Mouse (Mus musculus) T-helper 1 cell (primary cell): ENCODE data around the gene Sp2.

ENCODE experiments used
- in situ Hi-C: fragments of 300-600 bp; cut with MboI, MseI; formaldehyde crosslinking; loops from one replicate; pipeline ENCODE4 v1.15.1; 2025; ENCODE audit warnings: high pct_unique_total_duplicates

The Sp2 gene

DNA sequence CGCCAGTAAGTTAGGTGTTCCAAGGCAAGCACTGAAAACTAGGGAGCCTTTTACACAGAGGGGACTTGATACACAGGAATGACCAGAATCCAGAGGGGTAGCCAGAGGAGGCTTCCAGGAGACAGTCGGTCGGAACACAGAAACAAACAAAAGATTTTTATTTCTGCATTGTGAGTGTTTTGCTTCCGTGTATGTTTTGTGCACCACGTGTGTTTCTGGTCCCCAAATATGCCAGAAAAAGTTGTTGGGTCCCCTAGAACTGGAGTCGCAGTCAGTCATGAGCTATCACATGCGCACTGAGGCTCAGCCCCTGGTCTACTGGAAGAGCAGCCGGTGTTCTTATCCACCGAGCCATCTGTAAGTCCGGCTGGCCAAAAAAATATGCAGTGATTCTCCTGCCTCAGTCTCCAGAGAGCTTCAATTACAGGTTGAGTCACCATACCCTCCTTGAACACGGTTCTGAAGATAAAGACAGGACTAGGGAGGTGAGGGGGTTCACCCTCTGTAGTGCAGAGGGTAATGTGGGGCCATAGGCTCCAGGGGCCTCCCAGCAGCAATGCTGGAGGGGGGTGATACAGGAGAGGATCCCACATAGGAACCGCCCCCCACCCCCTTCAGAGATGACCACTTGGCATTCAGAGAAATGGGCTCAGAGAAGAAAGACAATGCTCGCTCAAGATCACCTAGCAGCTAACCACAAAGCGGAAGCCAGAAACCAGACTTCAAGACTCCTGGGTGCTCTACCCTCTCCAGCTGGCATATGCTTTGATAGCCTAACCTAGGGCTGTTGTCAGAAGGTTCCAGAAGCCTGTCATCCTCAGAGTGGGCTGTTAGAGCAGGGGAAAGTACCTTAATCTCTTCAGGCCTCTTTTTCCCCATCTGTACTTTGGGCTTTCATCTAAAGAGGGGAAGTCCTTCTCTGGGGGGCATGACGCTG, 13.3 kb upstream of the Sp2 start:
- in situ Hi-C loops, result no loop called here

DNA sequence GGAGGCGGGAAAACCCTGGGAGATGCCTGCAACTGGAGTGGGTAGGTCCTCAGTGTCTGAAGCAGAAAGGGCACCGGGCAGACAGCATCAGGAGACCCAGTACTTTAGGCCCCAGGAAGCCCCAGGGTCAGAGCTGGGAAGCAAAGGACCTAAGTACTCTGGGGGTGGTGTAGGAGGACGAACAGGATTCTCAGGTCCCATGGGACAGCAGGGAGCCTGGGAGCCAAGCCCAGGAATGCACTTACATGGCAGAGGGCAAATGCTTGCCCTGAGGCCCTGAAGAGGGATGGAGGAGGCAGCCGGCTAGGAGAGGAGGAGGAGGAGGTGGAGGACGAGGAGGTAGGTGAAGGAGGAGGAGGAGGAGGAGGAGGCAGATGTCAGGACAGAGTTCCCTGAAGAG, 12.3 kb upstream of the Sp2 start:
- in situ Hi-C loops, result no loop called here

DNA sequence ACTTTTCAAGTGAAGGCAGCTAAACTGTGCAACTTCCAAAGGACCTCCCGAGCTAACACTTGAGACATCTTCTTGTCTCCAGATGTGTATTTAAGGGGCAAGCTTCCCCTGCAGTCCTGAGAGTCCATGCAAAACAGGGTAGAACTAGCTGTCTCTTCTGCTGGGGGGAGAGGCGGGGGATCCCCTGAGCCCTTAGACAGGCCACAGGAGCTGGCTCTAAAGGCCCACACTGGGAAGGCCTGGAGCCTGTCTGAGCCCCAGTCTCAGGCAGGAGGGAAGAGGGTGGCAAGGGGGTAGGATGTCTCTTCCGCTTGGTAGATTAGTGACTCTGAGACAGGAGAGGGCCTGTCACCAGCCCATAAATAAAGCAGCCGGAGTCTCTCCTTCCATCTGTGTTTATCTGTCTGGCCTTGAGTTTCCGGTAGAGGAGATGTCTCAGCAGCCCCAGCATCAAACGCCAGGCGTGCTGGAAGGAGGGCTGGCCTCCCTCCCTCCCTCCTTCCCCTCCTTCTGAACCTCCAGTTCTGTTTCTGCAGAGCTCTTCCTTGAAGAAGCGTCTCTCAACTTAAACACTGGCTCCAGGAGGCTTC, 10.1 kb upstream of the Sp2 start:
- in situ Hi-C loops, result no loop called here

DNA sequence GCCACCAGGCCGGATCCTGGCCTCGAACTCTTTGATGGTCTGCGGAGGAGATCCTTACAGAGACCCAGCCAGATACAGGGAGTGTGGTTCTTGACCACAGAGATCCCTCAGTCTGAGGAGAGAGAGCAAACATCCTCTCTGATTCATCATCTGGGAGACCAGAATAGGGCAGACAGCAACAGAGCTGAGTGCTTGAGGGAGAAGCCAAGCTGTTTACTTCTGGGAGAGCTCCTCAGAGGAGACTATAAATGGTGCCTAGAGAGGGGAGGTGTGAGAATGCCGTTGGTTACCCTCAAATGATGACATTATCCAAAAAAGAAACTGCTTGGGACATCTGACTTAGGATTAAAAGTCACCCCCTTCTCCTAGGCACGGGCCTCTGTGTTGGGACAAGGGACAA, 8.7 kb upstream of the Sp2 start:
- in situ Hi-C loops, result no loop called here

DNA sequence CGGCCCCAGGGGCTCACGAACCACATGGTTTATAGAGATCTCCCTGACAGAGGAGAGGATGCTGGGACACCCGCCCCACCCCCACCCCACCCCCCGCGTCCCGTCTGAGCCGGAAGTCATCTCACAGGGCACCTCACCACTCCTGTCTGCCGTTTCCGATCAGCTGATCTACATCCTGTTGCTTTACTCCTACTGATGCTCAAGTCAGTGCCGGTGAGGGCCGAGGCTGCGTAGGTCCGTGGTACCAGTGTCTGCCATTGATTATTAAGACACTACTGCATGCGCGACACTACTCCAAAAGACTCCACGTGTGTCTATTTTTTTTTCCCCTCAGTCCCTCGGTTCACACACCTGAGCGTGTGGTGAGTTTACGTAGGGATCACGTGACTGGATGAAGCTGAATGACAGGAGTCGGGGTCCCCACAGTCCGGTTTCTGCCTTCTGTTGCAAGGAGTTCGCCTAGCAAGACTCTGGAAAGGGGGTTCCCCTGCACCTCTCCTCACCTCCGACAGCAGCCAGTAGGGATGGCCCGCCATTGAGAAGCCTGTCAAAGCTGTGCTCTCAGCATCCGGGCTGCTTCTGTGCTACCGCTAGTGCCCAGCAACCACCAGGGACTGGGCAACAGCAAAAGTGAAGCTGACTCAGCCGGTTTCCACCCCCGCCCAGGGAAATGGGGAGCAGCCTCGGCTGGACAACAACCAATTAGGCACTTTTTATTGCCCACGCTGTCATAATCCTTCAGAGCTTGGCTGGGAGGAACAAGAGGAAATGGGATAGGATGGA, 5.3 kb upstream of the Sp2 start:
- in situ Hi-C loops, result loop anchor here (5.0 kb wide), 1 partner anchor 34 kb away; no protein-coding TSS in a partner anchor

DNA sequence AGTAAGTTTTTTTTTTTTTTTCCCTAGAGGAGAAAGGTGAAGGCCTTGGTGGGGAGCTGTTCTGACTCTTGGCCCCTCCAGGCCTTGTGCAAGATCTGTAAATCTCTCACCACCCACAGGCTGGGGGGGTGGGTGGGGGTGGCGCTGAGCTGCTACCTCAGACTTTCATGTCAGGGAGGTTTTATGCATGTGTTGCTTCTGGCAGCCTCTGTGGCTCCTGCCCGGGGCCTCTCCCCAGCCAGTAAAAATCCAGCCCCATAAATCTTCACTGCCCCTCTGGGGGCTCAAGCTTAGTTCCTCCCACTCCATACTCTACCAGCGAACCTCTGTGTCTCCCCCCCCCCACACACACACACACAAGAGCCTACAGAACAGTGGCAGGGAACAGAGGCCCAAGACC, 3.7 kb upstream of the Sp2 start:
- in situ Hi-C loops, result loop anchor here (5.0 kb wide), 1 partner anchor 36 kb away; no protein-coding TSS in a partner anchor

DNA sequence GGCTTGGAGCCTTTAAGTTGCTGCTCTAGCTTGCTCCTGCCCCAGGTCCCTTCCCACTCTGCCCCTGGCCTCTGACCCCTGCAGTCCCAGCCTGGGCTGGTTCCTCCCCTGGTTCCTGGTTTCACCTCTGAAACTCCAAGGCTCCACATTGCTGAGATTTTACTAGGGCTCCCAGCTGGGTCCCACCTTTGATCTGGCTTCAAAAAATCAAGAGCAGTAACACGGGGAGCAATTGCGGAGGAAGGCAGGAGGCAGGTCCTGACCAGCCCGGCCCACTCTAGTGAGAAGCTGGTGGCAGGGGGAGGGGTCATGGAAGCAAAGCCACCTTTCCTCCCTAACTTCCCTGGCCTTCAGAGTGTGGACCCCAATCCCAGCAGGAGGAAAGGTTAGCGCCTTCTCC, 2.1 kb upstream of the Sp2 start:
- in situ Hi-C loops, result loop anchor here (5.0 kb wide), 1 partner anchor 37 kb away; no protein-coding TSS in a partner anchor

DNA sequence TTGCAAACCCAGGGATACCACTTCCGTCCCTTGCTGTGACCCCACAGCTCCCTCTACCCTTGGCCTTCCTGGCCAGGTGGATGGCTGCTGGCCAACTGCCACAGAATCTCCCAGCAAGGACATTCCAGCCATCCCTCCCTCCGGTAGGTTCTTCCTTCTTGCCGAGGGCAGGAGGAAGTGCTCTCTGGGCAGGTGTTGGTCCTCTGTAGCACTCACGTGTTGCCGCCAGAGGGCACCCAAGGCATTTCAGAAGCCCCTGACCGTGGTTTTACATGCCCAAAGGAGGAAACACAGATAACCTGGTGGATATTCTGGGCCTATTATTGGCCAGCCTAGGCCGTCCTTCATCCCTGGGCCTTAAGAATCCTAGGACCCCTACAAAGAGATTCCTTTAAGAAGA, 404 bp downstream of the Sp2 start:
- in situ Hi-C loops, result no loop called here

DNA sequence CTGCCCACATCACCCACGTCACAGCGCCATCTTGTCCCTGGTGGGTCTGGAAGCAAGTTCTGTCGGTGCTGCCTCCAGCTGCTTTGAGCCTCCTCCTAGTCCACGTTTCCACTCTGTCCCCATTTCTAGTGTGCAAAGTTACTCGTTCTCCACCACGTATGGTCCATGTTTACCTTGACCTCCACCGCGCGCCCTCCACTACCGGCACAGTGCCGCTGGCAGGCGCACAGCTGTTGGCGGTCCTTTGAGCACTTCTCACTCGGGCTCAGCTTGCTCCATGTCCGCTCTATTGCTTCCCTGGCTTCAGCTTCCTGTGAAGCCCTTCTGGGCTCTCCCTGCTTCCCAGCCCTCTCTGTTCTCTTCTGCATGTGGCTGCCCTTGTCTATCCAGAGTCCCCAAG, 1.3 kb downstream of the Sp2 start:
- in situ Hi-C loops, result no loop called here

DNA sequence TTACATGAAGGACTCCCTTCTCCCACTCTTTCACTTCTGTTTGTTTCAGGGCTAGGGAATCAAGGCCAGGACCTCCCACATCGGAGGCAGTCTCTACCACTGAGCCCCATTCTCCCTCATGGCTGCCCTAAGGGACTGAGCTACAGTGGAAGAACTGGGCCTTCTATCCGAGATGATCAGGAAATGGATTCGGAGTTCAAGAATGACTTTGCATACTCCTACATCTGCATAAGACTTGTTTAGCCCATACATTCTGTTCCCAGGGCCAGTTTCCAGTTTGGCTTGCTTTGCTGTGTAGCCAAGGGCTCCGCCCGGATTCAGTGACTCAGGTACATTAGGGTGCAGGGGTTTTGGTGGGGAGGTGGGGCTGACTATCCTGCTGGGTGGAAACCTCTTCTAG, 2.7 kb downstream of the Sp2 start:
- in situ Hi-C loops, result no loop called here

DNA sequence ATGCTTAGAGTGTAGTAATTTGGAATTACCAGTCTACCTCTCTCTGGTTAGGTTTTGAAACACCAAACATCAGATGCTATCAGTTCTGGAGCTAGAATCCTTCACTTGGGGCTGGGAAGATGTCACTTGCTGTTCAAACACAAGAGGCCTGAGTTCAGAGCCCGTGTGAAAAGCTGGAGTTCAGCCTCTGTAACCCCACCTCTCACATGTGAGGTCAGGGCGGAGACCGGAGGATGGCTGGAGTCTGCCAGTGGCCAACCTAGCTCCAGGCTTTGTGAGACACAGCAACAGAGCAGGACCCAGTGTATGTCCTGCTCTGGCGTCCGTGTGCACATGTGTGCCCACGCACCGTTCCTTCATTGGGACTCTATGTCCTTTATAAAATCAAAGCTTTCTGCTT, 3.4 kb downstream of the Sp2 start:
- in situ Hi-C loops, result no loop called here

DNA sequence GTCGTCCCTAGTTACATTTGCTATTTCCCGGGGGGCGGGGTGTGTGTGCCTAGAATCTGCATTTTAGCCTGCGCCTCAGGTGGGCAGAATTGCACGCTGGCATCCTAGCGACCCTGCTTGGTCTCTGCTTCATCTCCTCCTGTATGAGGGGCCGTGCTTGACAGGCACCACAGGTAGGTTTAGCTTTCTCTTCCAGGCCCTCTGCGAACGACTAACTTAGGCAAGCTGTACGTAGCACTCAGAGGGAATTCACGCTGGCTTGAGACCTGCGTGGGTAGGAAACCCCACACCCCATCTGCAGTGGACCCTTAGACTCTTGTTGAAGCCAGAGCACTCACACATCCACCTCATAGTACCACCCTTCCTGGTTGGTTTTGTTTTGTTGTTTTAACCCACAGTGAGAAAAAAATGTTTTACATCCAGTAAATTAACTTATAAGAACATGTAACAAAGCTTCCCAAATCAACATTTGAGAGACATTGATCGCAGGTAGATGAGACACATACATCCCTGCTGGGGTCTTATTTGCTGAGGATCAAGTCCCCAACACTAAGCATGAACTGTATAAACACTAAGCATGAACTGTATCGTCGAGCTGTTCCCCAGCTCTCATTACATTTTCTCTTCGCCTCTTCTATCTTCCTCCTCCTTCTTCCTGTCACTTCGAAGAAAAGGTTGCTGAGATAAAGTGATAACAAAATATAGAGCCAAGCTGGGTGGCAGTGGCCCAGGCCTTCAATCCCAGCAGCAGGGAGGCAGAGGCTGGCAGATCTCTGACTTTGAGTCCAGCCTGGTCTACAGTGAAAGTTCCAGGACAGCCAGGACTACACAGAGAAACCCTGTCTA, 4.1 kb downstream of the Sp2 start:
- in situ Hi-C loops, result no loop called here

DNA sequence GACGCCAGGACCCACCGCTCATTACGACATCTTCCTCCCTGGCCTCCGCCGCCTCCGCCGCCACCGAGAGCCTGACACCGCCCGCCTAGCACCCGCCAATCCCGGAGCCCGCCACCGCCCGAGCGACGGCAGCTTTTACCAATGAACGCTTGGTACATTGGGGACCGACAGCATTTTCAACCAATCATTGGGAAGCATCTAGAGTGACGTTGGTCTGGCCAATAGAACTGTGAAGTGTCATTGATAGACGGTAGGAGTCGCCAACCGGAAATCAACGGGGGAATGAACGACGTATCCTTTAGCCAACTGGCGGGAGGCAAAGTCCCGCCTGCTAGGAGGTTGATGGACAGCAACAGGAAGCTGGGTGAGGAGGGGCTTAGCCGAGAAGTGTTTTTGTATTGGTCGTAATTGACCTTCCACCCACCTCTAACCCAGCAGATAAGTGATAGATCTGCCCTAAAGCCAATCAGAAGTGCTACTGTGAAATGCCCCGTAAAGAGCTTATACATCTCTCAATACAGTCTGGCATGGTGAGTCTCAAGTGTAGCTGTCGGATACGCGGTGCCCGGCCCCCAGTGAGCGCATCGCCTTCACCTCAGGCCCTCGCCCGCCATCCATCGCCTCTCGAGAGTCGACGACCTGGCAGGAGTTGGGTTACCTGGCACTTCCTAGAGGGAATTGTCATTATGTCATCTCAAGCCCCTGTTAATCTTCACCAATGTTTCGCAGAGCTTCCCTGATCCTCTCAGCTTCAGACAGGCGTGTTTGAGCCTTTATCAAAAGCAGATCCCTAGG, 5.0 kb downstream of the Sp2 start:
- in situ Hi-C loops, result no loop called here

DNA sequence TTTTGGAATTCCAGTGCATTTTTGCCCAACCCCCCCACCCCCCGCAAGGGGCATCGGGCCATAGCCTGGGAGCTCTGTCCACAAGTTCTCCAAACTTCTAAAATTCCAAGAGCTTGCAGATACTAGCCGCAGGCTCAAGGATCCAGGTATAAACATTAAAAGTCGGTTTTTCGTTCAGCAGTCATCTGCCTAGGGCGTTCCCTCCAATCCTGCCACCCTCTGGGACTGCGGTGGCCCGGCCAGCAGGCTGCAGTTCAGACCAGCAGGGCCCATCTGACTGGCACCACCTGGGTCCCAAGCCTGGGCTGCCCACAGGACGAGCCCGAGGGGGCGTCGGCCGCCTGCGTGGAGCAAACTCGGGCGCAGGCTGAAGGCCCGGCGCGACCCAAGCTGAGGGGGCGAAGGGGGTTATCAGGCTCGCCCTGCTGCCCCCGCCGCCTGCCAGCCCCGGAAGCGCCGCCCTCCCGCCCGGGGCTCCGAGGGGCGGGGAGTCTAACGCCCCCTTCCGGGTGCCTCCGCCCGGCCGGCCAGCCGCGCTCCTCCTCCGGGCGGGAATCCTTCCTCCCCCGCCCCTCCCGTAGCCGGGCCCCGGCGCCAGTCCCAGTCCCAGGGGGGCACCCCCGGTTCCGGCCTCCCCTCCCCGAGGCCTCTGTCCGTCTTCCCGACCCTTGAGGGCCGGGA, 5.7 kb downstream of the Sp2 start:
- in situ Hi-C loops, result no loop called here

DNA sequence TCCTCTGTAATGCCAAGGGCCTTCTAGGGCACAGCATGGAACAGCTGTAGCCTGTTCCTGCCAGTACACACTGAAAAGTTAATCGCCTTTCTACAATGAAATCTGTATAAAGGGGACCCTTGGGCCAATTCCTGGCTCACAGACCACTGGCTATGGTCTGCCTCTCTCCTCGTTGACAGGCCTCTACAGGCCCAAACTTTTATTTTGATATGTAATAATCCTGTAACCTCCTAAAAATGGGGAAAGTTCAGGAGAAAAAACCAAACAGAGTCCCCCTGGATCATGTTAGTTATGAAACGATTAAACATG, 6.4 kb downstream of the Sp2 start:
- in situ Hi-C loops, result no loop called here

DNA sequence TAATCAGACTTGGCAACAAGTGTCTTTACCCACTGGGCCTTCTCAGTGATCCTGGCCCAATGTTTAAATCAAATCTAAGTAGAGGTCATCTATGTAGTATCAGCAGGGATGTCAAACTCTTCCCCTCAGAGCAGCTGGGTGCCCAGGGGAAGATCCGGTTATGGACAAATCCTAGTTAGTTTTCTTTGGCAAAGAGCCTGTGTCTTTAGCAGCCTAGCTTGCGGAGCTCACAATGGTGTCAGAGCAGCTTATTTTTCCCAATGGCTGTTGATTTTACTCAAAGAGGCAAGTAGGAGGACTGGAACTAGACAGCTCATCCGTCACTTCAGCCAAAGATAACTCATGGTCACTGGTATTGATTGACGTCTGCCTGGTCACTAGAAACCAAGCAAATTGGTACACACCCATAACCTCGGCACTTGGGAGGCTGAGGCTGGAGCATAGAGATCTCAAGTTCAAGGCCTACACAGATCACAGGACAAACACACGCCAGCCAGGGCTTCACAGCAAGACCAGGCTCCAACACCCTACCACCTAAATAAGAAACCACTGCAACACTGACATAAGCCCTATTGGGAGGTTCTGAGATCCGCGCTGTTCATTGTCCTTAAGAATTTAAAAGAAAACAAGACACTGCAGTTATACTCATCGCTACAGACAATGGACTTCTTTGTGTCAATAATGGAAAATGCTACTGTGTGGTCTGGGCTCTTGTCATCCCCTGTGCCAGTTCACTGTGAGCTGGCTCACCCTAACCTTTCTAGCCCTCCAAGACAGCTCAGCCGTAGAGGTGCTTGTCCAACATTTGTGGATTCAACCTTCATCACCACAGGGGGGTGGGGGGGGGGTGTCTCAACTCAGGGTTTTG, 7.0 kb downstream of the Sp2 start:
- in situ Hi-C loops, result no loop called here

DNA sequence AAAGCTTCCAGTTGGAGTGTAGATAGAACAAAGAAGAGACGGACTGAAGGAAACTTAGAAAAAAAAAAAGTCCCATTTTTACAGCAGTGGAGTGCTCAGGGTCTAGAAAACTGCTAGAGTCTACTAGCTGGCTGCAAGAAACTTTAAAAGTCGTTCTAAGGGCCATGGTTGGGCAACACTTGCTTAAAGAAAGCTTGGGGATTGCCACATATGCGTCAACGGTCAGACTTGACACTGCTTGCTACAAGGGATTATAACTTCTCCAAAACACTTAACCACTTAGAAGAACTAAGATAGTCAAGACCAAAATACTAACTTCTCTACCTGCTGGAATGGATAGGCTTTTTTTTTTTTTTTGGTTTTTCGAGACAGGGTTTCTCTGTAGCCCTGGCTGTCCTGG, 7.9 kb downstream of the Sp2 start:
- in situ Hi-C loops, result no loop called here

DNA sequence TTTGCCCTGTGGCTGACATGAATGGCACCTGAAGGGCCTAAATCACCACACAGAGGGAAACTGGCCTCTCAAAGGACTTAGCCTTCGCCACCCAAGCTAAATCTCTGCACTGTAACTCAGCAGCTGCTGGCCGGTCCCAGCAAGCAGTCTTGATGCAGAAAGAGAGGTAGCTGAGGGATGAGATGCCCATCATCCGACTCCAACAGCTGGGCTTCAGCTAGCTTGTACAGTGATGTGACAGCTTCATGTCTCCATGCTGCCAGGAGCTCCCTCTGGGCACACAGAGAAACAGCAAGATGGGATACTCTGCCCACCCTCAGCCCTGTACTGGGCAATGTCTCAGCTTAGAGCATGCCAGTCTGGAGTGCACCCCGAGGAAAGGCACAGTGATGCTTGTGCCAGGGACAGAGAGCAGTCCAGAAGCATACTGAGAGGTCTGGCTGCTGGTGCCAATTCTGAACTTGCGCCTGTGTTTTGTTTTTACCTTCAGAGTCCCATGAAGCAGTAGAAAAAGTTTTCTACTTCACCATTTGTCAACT, 9.3 kb downstream of the Sp2 start:
- in situ Hi-C loops, result no loop called here

DNA sequence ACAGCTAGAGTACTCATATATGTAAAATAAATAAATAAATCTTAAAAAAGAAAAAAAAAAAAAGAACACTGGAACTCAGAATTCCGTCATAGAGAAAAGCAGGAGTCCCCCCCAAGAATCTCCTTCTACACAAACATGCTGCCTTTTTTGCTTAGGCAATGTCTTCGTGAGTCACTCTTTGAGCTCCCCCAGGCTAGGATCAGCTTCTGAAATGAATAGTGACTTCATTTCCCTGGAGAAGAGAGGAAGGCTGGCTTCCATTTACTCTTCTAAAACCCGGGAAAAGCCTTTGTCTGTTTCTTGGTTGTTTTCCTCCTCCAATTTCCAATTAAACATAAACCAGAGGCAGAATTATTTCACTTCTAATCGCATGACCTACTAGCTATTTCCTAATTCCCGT, 9.9 kb downstream of the Sp2 start:
- in situ Hi-C loops, result no loop called here
